Mouse (Mus musculus) megakaryocyte, embryonic 14.5 days (primary cell): ENCODE data around the gene Prmt1. TPM values are rescaled to one million over a fixed set of nuclear protein-coding genes. Genes with fewer than 3 reads are reported as not detected.
"Not testable (repeated sequence)": the region's sequence is repeated elsewhere in the genome, so short reads cannot be mapped to it uniquely, and the experiment has no call there.

Experiments used
- H3K27me3 ChIP-seq: replicated peaks from 2 replicates; pipeline ENCODE3; 2012; ENCODE audit warnings: inconsistent platforms
- H3K36me3 ChIP-seq: replicated peaks from 2 replicates; pipeline ENCODE3; 2012; ENCODE audit warnings: low read length, inconsistent platforms, mixed read lengths
- H3K4me1 ChIP-seq: 2 replicates; pipeline ENCODE4 v1.6.1; 2012; ENCODE audit warnings: inconsistent platforms
- H3K4me3 ChIP-seq: replicated peaks from 2 replicates; pipeline ENCODE3; 2012; ENCODE audit warnings: moderate library complexity, mild to moderate bottlenecking, inconsistent platforms
- H3K9me3 ChIP-seq: 2 replicates; pipeline ENCODE4 v1.6.1; 2012; ENCODE audit warnings: inconsistent platforms
- FLI1 ChIP-seq: IDR thresholded peaks from 2 replicates; pipeline ENCODE4 v1.6.1; 2012; ENCODE audit warnings: low read length, inconsistent platforms, mixed read lengths
- GATA1 ChIP-seq: IDR thresholded peaks from 3 replicates; pipeline ENCODE4 v1.6.1; 2012; ENCODE audit warnings: mixed read lengths, low read length, inconsistent platforms, borderline replicate concordance
- polyA plus RNA-seq: library from polyadenylated mRNA; stranded (reverse); fragments of >175 nt; gene quantifications from 2 replicates; pipeline ENCODE4 v1.2.3, GENCODE M21; 2012; ENCODE audit warnings: low replicate concordance; ENCODE audit not compliant: insufficient read depth

The Prmt1 gene
- polyA plus RNA-seq, 1 experiment = 74.9 TPM

DNA sequence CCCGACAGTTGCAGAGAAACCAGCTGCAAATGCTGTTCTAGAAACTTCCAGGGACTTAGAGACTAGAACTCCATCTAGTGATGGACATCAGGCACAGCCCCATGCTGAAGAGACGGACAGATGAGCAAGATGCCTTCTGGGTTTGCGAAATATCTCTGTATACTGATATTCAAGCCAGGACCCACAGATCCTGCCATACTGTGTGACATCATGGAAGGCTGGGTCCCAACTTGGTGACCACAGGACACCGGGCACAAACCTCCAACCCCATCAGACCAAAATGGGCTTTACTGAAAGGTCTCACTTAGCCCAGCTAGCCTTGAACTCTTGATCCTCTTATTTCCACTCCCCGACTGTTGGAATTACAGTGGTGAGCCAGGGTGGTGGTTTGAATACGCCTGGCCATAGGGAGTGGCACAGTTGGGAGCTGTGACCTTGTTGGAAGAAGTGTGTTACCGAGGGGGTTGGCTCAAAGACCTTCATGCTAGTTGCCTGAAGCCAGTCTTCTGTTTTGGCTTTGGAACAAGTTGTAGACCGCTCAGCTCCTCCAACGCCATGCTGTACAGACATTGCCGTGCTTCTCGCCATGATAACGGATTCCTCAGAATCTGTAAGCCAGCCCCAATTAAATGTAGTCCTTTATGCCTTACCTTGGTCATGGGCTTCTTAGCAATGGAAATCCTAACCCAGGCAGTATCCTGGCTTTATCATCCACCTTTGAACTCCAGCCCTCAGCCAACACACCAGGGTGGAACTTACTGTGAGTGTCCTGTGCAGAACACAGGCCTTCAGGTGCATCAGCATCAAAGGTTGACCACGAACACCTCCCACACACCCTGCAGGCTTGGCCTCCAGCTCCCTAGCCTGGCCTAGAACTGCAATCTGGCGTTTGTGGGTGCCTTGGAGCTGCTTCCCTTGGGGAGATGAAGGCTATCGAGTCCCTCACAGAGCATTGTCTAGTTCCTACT, 38.2 kb upstream of the Prmt1 start:
- TF ChIP-seq FLI1 (no peak), GATA1 (no peak)
- no peaks in the 10 kb centered on the region for H3K9me3 ChIP-seq
- H3K4me1 ChIP-seq = peaks cover 11% of the 10 kb centered on the region
- H3K4me3 ChIP-seq = no peak overlapping the region
- peaks cover 69% of the 10 kb centered on the region for H3K36me3 ChIP-seq
- no peaks in the 10 kb centered on the region for H3K27me3 ChIP-seq

GRCm38 (mm10) chr7:45023711-45024110, 37.3 kb upstream of the Prmt1 start:
- H3K4me1 ChIP-seq = peaks cover 20% of the 10 kb centered on the region
- H3K36me3 ChIP-seq = peaks cover 62% of the 10 kb centered on the region
- not testable (repeated sequence) for H3K4me3 ChIP-seq, H3K9me3 ChIP-seq, H3K27me3 ChIP-seq

DNA sequence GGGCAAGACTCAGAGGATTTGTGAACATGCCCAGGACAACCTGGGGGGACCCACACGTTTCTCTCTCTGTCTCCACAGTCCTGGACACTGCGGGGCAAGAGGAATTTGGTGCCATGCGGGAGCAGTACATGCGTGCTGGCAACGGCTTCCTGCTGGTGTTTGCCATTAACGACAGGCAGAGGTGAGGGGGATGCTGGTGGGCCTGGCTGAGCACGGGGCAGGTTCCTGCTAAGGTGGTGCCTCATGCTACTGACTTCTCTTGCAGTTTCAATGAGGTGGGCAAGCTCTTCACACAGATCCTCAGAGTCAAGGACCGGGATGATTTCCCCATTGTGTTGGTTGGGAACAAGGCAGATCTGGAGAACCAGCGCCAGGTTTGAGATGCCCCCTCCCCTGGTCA, 33.9 kb upstream of the Prmt1 start:
- Histone ChIP-seq H3K9me3 (no peaks in the 10 kb centered on the region), H3K4me1 (peaks cover 28% of the 10 kb centered on the region), H3K27me3 (no peaks in the 10 kb centered on the region), H3K4me3 (no peak overlapping the region), H3K36me3 (peaks cover 32% of the 10 kb centered on the region)
- TF ChIP-seq FLI1 (no peak), GATA1 (no peak)

DNA sequence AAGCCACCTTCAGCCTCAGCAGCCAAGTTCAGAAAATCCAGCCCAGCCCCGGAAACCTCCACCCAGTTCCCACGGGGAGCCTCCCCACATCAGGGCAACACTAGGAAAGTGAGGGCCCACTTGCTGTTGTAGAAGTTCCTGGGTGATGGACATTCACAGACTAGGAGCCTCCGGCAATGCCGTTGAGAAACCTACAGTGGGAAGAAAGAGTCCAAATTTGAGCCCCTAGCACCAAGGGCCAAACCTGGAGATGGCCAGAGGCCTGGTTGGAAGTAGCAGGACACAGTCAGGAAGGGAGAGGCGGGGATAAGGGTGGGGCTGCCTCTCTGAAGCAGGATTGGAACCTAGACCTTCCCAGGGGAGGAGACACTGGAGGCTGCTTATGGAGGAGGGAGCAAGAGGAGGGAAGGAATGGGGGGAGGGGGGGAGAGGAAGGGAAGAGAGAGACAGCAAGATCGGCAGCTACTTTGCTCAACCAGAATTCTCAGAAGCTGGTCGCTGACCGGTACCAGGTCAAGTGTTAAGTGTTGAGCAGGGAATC, 32.7 kb upstream of the Prmt1 start:
- Histone ChIP-seq H3K27me3 (no peaks in the 10 kb centered on the region), H3K36me3 (peaks cover 32% of the 10 kb centered on the region), H3K4me1 (peaks cover 40% of the 10 kb centered on the region), H3K4me3 (peak overlapping the region; percentile 97), H3K9me3 (no peaks in the 10 kb centered on the region)
- no peak for TF ChIP-seq GATA1
- no peak for TF ChIP-seq FLI1

DNA sequence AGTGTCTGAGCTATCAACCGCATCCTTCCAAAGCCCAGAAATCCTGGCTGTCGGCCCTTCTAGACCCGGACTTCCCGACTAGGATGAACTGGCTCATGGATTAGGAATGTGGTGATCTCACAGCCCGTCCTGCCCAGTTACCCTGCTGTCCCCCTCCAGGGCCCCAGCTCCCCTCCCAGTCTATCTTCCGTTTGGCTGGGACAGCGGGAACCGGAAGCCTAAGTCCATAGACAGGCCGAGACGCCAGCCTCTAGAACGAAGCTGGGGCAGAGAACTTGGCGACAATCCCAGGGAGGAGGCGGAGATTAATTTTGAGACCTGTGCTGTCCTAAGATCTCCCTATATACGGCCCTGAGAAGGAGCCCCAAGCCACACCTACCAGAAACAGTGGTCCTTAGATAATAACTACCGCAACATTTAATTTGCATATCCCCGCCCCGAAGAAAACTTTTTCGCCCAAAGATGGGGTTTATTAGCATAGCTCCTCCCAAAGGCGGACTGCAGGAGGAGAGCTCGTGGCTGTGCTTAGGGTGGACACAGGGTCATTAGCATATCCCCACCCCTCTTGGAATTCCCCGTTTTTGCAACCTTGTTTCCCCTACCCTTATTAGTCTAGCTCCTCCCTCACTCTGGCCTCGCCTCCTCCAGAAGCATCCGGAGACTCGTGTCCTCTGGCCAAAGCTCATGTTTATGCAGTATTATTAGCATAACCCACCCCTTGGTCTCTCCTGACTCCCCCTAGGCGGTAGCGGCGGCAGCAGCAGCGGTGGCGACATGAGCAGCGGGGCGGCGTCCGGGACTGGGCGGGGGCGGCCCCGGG, 31.1 kb upstream of the Prmt1 start, which contains the start of gene Rras:
TSS of gene Rras (plus strand) at position 720 of the 820 bp plus-strand sequence.
- H3K36me3 ChIP-seq = peaks cover 44% of the 10 kb centered on the region
- H3K27me3 ChIP-seq = no peaks in the 10 kb centered on the region
- peak within 1 kb of the TSS; percentile 97 for H3K4me3 ChIP-seq
- peaks cover 56% of the 10 kb centered on the region for H3K4me1 ChIP-seq
- H3K9me3 ChIP-seq = no peaks in the 10 kb centered on the region
- TF ChIP-seq GATA1 (peak; percentile 42; the same call in 1 of the 3 replicates), FLI1 (no peak)

DNA sequence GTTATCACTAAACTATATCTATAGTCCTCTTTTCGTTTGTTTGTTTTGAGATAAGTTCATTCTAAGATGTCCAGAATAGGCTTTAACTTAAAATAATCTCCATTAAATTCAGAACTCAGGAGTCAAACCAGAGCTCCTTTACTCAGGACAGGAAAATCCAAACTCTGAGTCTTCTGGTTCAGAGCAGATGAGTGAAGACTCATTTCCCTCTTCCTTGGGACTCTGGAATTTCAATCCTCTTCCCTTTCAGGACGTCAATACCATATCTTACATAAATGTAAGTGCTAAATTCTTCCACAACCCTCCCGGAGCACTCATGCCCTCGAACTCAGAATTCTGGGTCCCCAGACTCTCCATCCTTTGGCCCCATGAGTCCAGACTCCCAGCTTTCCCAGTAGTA, 30.4 kb upstream of the Prmt1 start:
- no peaks in the 10 kb centered on the region for H3K9me3 ChIP-seq
- H3K27me3 ChIP-seq = no peaks in the 10 kb centered on the region
- TF ChIP-seq FLI1 (no peak), GATA1 (no peak)
- H3K36me3 ChIP-seq = peaks cover 49% of the 10 kb centered on the region
- peaks cover 63% of the 10 kb centered on the region for H3K4me1 ChIP-seq
- peak overlapping the region; percentile 97 for H3K4me3 ChIP-seq

GRCm38 (mm10) chr7:45015957-45016612, 29.7 kb upstream of the Prmt1 start, which contains the start of gene Scaf1:
Scaf1 (minus strand) TSS chr7:45016363.
- Histone ChIP-seq H3K27me3 (no peaks in the 10 kb centered on the region), H3K9me3 (no peaks in the 10 kb centered on the region), H3K4me1 (peaks cover 69% of the 10 kb centered on the region), H3K4me3 (peak within 1 kb of the TSS; percentile 97), H3K36me3 (peaks cover 49% of the 10 kb centered on the region)
- no peak for TF ChIP-seq GATA1
- TF ChIP-seq FLI1 = no peak

GRCm38 (mm10) chr7:45015344-45015956, 29.1 kb upstream of the Prmt1 start:
- H3K27me3 ChIP-seq = no peaks in the 10 kb centered on the region
- peaks cover 69% of the 10 kb centered on the region for H3K4me1 ChIP-seq
- H3K4me3 ChIP-seq = peak overlapping the region; percentile 97
- TF ChIP-seq FLI1 (no peak), GATA1 (no peak)
- H3K36me3 ChIP-seq = peaks cover 48% of the 10 kb centered on the region
- H3K9me3 ChIP-seq = no peaks in the 10 kb centered on the region

DNA sequence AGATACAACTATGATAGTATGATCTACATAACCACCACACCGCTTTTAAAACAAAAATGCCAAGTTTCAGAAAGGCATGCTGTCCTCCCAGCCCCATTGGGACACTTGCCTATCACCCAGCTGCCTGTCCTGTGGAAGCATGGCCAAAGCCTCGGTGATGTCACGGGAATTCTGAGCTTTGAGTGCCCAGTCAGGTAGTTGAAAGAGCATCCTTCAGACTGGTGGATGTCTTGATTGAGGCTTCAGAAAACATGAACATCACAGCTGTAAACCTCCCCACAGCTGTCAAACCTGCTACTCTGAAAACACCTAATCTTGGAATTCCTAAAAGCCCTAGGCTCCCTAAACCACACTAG, 27.7 kb upstream of the Prmt1 start:
- no peak overlapping the region for H3K4me3 ChIP-seq
- H3K4me1 ChIP-seq = peaks cover 56% of the 10 kb centered on the region
- no peaks in the 10 kb centered on the region for H3K27me3 ChIP-seq
- peaks cover 53% of the 10 kb centered on the region for H3K36me3 ChIP-seq
- TF ChIP-seq GATA1 (no peak), FLI1 (no peak)
- H3K9me3 ChIP-seq = no peaks in the 10 kb centered on the region
